Mouse (Mus musculus) brain, embryonic 14.5 days (tissue): Measurements from ENCODE around the gene Sapcd1.

Experiments used
- CTCF ChIP-seq: fragments of 200-500 bp; IDR thresholded peaks from 2 replicates; pipeline ENCODE4 v1.5.1; 2012; ENCODE audit warnings: inconsistent platforms, mild to moderate bottlenecking, moderate library complexity, borderline replicate concordance; ENCODE audit not compliant: insufficient read depth, insufficient read length; ENCODE audit errors: extremely low read depth
- POLR2A ChIP-seq: fragments of 200-500 bp; IDR thresholded peaks from 2 replicates; pipeline ENCODE4 v1.6.1; 2012; ENCODE audit warnings: mild to moderate bottlenecking, inconsistent platforms, borderline replicate concordance; ENCODE audit not compliant: poor library complexity, insufficient read depth, insufficient read length, severe bottlenecking; ENCODE audit errors: extremely low read depth

- TF ChIP-seq CTCF (no peak), POLR2A (no peak)
These were observed 30.7 kb downstream of the Sapcd1 start for GRCm38 (mm10) chr17:34997142-34997483.
